Mouse (Mus musculus): ENCODE measurements around the gene Dxo.
A peak's percentile ranks its signal among the peaks of the same experiment; 100 is the strongest.
"Not testable (repeated sequence)": the region's sequence is repeated elsewhere in the genome, so short reads cannot be mapped to it uniquely, and the experiment has no call there.

The Dxo gene

DNA sequence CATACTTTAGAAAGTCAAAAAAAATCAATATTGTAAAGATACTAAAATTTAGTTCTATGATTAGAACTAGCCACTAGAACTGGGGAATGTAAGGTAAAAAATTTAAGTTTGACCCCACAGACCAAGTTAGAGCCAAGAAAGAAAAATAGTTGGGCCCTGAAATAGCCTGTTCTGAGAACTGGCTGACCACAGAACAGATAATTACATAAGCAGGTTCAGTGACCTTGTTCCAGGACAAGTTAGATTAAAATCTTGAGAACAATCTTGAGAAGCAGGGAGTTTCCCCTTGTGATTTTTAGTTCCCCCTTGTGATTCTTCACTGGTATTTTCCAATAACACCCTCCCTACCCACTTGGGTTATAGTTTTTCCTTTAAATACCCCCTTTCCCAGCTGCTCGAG is 6.0 kb upstream of the Dxo start:
- DNase-seq (ENCODE audit: extremely low read depth, low read depth): not testable (repeated sequence)

DNA sequence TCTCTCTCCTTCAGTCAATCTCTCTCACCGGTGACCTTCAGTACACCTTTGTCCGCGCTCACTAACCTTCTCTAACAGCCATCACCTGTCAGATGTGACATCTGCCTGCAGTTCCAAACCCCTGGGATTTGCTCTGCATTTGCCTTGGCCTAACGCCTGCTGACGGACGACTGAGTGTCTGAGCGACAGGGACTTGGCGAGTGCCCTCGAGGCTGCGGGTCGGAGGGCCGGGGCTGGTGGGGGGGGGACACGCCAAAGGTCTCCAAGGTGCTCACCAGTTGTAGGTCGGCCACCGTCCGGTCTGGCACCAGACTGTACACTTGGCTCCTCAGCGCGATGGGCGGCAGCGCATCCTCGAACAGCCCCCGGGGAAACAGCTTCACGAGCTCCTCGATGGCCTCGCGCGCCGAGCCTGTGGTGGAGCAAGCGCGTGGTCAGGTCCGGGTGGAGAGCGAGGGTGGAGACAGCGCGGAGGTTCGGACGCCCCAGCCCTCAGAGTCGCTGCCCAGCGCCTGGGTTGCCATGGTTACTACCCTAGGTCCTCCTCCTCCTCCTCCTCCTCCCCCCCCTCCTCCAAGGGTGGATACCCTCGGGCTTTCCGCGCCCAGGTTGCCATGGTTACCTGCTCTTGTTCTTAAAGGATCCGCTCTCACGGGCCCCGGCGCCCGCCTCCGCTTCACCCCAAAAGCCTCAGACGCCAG is 514 bp upstream of the Dxo start:
- no peak for DNase-seq (ENCODE audit: extremely low read depth, low read depth)

DNA sequence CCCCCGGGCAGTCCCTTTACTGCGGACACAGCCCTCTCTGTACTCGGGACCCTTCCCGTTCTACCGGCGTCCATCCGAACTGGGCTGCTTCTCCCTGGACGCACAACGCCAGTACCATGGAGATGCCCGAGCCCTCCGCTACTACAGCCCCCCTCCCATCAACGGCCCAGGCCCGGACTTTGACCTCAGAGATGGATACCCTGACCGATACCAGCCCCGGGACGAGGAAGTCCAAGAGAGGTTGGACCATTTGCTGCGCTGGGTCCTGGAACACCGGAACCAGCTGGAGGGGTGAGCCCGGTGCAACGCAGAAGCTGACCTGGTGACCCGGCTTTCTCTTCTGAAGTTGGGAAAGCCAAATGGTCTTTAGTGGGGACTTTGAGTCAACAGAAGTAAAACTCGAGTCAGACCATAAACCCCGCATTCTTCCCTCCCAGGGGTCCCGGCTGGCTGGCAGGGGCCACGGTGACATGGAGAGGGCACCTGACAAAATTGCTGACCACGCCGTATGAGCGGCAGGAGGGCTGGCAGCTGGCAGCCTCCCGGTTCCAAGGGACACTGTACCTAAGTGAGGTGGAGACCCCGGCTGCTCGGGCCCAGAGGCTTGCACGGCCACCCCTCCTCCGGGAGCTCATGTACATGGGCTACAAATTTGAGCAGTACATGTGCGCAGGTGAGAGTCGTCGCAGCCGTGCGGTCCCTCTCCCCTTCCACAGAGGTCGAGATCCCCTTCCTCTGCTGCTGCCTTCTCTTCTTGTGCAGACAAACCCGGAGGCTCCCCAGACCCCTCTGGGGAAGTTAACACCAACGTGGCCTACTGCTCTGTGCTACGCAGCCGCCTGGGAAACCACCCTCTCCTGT is 875 bp downstream of the Dxo start:
- DNase-seq (ENCODE audit: extremely low read depth, low read depth): no peak

DNA sequence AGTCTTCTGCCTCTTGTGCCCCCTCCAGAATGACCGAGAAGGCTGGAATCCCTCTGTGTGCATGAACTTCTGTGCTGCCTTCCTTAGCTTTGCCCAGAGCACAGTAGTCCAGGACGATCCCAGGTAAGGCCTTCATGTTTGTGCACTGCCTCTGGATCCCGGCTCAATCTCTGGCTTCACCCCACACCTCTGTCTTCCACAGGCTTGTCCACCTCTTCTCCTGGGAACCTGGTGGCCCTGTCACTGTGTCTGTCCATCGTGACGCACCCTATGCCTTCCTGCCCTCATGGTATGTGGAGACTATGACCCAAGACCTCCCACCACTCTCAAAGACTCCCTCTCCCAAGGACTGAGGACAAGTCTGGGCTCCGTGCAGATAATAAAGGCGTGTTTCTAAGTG is 2.0 kb downstream of the Dxo start:
- no peak for DNase-seq (ENCODE audit: extremely low read depth, low read depth)

DNA sequence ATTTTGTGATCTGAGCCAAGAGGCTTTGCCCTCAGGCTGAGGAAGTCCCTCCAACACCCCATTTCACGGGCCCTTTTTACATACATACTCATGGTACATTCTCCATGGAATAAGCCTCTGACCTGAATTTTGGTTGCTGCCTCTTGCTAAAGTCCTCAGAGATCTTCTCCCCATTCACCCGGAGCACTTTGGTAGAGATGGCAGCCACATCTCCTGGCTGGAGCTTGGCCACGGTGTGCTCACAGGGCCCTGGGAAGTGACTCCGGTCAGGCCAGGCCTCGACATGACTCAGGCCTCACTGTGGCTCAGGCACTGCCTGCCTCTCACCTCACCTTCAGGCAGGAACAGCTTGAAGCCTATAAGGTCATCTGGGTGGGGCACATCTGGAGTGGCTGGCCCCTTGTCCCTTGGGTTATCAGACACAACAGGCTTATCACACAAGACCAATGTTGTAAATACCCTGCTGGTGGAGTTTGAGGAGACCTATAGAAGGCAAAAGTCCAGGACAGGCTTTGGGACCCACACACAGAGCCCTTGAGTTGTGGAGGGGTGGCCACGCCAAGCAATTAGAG is 4.0 kb downstream of the Dxo start:
- DNase-seq (ENCODE audit: extremely low read depth, low read depth): no peak

DNA sequence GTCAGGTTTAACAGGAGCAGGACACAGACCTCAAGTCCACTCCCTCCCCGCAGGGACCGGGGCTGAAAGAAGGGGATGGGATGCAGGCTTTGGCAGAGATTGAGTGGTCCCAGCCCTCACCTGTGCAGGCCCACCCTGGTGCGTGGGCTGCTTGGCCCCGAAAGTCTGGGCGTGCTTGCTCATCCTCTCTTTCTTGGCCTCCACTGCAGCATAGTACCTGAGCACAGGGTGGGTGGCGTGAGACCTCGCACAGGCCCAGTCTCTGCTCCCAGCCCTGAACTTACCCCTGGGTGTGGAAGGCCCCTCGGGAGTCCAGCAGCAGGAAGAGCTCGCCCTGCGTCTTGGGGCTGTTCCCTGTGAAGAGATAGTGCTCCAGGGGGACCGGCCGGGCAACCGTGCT is 8.1 kb downstream of the Dxo start:
- no peak for DNase-seq (ENCODE audit: extremely low read depth, low read depth)

DNA sequence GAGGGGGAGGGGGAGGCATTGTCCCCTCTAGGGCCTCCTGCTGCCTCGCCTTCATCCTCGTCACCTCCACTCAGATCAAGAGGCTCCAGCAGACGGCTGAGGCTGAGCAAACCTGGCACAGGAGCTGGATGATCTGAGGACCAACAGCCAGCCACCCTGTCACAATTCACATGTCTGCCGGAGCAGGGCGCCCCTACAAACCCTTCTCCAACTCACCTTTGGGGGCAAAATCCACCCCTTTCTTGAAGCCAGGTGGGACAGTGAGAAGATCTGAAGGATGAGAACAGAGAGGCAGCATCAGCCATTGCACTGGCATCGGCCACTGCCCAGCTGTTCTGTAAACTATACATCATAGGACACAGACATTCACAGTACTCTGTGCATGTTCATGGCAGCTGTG is 10.4 kb downstream of the Dxo start:
- no peak for DNase-seq (ENCODE audit: extremely low read depth, low read depth)

DNA sequence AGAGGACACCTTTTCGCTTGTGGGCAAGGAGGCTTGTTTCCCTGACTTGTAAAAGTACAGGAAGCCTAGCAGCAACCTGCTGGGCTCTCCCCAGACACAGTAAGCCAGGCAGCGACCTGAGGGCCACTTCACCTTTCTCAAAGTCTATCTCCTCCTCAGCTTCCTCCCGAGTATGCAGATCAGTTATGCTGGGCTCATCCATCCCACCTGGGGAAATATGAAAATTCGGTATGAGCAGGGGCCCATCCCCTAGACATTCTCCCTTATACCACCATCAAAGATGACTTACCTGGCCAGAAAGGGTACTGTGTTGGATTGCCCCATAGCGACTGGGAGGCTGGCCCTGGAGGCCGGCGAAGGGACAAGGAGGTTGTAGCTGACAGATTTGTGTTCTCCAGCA is 10.8 kb downstream of the Dxo start:
- no peak for DNase-seq (ENCODE audit: extremely low read depth, low read depth)

DNA sequence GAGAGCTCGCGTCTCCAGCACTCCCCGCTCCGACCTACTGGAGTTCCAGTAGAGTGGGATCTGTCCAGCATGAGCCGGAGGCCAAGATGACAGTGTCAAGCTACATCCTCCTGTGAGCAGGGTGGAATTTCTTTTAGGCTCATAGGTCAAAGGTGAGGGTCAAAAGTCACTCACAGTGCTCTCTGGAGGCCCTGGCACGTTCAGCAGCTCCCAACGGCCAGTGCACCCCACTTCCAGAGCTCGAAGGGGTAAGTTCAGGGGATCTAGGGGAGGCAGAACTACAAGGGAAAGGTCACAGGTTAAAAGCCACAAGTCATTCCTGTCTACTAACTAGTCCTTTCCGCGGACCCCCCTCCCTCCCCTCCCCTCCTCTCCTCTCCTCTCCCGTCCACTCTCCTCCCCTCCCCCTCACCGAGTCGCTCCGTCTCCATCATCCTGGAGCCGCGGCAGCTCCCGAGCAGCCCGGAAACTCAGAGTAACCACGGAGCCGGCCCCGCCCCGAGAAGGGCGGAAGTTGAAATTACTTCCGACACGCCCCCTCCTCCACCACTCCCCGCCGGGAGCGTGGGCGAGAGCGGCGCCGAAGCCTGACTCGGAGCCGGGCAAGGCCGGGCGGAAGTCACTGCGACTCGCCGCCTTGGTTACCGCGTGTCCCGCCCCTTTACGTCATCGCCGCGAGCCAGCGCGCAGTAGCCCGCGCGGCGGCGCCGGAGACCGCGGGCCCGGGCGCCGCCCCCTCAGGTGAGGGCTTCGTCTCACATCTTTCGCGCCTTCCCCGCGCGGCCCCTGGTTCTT is 13.1 kb downstream of the Dxo start, which contains the start of the genes Skiv2l and Nelfe:
Gene Skiv2l (minus strand): TSS at position 489 of the 795 bp plus-strand sequence.
Gene Nelfe (plus strand): TSS at position 670 of the 795 bp plus-strand sequence.
- peak; percentile 84 for DNase-seq (ENCODE audit: extremely low read depth, low read depth)

DNA sequence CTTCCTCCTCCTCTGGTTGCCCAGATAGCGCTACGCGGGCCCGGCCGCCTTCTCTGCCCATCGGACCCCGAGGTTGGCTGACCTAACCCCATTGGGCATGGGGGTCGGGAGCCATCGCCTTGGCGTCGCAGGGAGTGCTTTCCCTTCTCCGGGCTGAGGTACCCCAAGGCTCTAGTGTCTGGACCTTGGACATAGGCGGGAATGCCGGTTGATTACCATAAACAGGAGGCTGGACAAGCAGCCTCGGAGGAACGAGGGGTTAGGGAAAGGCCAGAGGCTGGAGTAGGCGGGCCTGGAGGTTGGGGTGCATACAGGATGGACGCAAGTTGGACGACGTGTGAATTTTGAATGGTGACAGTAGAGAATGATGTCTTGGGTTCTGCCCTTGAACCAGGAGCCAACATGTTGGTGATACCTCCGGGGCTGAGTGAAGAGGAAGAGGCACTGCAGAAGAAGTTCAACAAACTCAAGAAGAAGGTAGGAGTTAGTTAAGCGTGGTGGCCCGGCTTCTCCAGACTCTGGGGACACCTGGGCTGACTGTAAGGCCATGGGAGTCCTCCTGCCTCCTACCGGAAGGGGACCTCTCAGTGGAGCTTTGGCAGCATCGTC is 13.8 kb downstream of the Dxo start:
- no peak for DNase-seq (ENCODE audit: extremely low read depth, low read depth)

DNA sequence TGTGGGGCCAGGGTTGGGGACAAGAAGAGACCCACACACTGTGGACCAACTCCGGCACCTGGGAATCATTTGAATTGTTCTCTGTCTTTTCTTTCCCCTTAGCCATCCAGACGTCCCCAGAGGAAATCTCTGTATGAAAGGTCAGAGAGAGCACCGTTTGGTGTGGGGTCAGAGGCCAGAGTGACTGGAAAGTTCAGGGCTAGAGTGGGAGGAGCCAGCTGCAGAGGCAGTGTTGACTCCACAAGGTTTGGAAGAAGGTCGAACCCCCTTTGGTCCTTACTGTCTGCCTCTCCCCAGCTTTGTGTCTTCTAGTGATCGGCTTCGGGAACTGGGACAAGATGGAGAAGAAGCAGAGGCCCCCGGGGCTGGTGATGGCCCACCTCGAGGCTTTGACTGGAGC is 16.7 kb downstream of the Dxo start:
- no peak for DNase-seq (ENCODE audit: extremely low read depth, low read depth)

DNA sequence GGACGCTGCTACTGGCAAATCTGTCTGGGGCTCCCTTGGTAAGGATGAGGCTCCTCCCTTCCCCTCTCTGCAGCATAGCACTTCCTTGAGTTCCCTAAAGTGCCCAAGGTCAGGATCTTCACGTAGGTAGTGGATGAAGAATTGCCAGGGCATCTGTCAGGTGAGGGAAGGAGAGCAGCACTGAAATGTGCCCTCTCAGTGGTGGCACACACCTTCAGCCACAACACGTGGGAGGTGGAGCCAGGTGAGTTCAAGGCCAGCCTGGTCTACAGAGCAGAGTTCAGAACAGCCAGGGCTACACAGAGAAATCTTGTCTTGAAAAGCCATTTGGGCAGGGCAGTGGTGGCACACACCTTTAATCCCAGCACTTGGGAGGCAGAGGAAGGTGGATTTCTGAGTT is 17.9 kb downstream of the Dxo start:
- no peak for DNase-seq (ENCODE audit: extremely low read depth, low read depth)

DNA sequence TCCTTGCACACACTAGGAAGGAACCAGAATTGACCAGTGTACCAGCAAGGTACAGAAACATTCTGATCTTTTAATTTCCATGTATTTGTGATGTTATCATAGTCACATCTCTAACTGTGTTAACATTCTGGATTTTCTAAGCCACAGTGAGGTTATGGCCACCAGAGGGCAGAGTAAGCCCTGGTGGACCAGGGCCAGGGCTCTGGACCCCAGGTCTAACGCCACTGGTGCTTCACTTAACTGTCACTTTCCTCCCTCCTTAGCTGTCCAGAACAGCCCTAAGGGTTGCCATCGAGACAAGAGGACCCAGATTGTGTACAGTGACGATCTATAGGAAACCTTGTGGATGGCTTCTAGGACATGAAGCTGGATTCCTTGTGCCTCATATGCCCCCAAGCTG is 19.0 kb downstream of the Dxo start:
- DNase-seq (ENCODE audit: extremely low read depth, low read depth): no peak

DNA sequence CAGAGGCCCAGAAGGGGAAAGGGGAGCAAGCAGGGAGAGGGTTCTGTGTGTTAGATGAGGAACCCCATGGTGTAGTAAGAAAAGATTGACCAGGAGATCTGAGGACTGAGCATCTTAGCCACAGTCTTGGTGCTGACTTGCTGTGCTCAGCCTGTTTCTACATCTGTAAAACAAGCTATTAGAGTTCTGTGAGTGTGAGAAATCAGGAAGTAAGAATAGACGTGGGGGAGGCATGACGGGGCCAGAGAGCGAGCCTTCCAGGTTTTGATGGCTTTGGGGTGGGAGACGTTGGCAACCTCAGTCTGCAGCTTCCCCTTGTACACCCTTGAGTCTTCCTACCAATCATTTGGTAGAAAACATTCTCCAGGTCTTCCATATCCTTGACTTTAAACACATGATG is 21.9 kb downstream of the Dxo start:
- DNase-seq (ENCODE audit: extremely low read depth, low read depth): no peak

DNA sequence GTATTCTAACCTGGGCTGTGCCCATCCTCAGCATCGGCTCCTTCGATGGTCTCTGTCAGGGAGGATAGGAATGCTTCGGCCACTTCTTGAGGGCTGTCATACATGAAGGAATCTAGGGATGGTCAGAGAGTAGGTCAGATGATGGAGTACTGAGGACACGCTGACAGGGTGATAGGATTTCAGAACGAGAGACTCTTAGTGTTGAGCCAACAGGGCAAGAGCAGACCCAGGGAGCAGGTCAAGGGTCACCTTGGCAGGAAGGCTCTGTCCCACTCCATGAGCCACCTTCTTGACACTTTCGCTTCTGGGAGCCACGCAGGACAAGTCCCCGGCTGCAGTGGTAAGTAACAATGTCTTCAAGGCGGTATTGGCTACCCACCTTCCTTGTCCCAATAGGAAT is 23.7 kb downstream of the Dxo start:
- no peak for DNase-seq (ENCODE audit: extremely low read depth, low read depth)

DNA sequence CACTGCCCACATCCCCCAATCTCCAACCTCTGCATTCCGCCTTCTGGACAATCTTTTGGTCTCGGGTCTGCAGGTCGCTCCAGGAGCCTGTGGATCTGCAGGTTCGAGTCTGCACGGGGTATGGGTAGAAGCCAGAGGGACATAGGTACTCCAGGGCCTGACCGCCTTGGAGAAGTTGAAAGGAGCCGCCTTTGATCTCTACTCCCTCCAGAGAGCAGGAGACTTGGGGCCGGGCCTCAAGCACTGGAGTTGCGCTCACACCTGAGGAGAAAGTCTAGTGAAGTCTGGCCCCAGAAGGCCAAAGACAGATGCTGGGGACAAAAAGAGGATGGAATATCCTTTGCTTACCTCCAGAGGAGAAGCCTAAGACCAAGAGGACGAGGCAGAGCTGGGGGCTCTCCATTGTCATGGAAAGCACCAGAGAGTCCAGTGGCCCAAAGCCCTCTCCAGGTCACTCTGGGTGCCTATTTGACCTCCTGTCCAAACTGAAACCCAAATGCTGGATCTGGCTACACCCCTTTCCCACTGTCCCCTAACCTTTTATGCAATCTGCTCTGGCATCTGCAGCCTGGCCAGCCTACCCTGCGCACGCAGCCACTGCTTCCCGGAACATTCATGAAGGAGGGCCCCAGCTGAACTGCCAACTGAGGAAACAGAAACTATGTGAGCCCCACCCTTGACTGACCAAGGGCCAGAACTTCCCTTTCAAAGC is 25.0 kb downstream of the Dxo start:
- DNase-seq (ENCODE audit: extremely low read depth, low read depth): no peak

DNA sequence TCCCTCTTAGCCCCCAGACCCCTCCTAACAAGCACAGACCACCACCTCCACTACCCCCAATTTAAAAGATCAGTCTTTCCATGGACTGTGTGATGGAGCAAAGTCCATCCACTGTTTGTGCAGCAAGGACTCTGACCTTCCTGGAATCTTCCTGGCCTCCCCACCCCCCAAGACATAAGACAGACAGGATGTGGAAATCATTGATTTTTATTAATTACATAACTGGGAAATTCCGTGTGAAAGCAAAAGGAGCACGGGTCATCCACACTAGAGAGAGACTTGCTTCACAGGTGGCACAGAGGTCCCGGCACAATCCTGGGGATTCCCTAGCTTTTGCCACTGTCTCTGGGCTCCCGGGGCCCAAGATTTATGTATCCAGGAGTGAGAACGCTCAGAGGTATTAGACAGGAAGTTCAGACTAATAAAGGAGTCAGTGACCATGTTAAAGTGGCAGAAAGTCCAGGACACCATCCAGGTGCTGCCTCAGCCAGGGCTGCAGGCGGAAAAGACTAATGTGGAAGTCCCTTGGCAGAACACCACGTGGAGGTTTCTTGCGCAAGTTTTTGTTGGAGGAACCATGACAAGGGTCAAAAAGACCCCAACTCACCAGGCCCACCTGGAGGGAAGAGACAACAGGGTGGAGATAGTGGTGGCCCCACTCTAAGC is 25.7 kb downstream of the Dxo start, which contains the start of gene Cfb:
Gene Cfb (minus strand): TSS at position 103 of the 666 bp plus-strand sequence.
- no peak for DNase-seq (ENCODE audit: extremely low read depth, low read depth)

DNA sequence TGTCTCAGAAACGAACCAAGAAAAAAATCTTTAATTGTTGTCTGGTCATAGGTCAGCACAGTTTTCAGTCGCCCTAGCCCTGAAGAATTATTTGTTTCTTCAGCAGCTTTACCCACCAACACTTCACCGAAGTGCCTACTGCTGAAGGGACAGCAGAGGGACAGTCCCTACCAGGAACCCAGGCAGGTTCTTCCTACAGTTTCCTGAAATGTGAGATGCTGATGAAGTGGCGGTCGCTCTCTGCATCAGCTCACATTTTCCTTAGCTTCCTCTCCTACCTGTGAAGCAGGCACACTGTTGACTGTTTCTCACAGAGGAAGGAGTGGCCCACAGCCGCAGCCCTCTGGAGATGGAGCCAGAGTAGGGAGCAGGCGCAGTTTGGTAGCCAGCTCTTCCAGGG is 29.2 kb downstream of the Dxo start:
- DNase-seq (ENCODE audit: extremely low read depth, low read depth): no peak

DNA sequence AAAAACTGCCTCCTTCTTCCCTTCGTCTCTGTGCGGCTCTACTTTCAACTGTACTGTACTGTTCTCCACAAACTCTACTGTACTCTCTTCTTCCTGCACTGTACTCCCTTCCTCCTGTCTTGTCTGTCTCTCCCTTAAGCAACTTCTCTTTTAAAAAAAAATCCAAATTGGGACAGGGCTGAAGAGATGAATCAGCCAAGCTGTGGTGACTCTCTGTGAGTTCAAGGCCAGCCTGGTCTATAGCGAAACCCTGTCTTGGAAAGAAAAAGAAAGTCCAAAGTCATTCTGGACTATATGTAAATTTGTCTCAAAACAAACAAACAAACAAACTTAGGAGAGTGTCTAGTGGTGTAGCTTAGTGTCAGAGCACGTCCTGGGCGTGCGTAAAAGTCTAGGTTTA is 37.5 kb downstream of the Dxo start:
- no peak for DNase-seq (ENCODE audit: extremely low read depth, low read depth)

DNA sequence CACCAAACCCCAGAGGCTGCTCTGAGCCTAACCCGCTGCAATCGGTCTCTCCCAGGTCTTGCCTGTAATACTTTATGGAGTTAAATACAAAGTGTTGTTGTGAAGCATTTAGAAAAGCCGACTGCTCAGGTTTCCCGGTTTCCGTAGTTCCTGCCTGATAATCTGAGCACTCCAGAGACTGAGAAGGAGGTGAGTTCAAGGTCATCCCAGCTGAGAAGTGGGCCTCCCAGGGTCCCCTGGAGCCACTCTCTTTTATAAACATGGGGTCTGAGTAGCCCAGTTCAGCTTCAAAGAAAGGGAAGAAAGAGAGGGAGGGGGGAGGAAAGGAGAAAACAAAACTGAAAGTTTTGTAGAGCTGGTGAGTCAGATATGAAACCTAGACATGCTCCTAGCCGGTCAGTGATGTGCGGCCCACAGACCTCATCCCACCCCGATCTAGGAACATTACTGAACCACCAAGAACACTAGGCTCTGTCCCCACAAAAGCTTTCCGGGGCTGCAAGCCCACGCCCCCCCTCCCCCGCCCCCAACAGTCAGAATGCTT is 42.6 kb downstream of the Dxo start, which contains the start of gene Zbtb12:
Gene Zbtb12 (plus strand): TSS at position 148 of the 544 bp plus-strand sequence.
- DNase-seq (ENCODE audit: extremely low read depth, low read depth): no peak
